Mouse (Mus musculus) hindbrain, embryonic 14.5 days (tissue): Measurements from ENCODE around the gene Gm9821. TPM values are rescaled to one million over a fixed set of nuclear protein-coding genes. Genes with fewer than 3 reads are reported as not detected.

ENCODE experiments used
- ATAC-seq: fragments of 200-750 bp; cut with Nextera tagmentation; 2 replicates; pipeline ENCODE4 v1.8.0; 2017; ENCODE audit warnings: moderate number of reproducible peaks, mild to moderate bottlenecking, moderate TSS enrichment, moderate library complexity; ENCODE audit not compliant: low FRiP score
- DNase-seq: peaks from one replicate; pipeline ENCODE4 v3.0.0-alpha.2; 2015; ENCODE audit warnings: low spot score
- H3K27ac ChIP-seq: fragments of 300-500 bp; sonication (generic); 2 replicates; pipeline ENCODE4 v1.5.1; 2014; ENCODE audit warnings: mild to moderate bottlenecking, moderate library complexity
- H3K27me3 ChIP-seq: fragments of 300-500 bp; sonication (generic); 2 replicates; pipeline ENCODE4 v1.6.1; 2014; ENCODE audit warnings: mild to moderate bottlenecking, low read length, mixed read lengths; ENCODE audit not compliant: control insufficient read depth, insufficient read depth
- H3K36me3 ChIP-seq: fragments of 300-500 bp; sonication (generic); replicated peaks from 2 replicates; pipeline ENCODE4 v1.6.1; 2014; ENCODE audit not compliant: control insufficient read depth, insufficient read depth
- H3K4me1 ChIP-seq: fragments of 300-500 bp; sonication (generic); replicated peaks from 2 replicates; pipeline ENCODE4 v1.6.1; 2014; ENCODE audit warnings: antibody characterized with exemption, low read length, mixed read lengths; ENCODE audit not compliant: control insufficient read depth, insufficient read depth
- H3K4me2 ChIP-seq: fragments of 300-500 bp; sonication (generic); replicated peaks from 2 replicates; pipeline ENCODE4 v1.6.1; 2014; ENCODE audit warnings: mild to moderate bottlenecking, moderate library complexity
- H3K4me3 ChIP-seq: fragments of 300-500 bp; sonication (generic); replicated peaks from 2 replicates; pipeline ENCODE4 v1.5.1; 2014; ENCODE audit warnings: mild to moderate bottlenecking, low read length
- H3K9ac ChIP-seq: fragments of 300-500 bp; sonication (generic); 2 replicates; pipeline ENCODE4 v1.6.1; 2014
- H3K9me3 ChIP-seq: fragments of 300-500 bp; sonication (generic); 2 replicates; pipeline ENCODE4 v1.6.1; 2016; ENCODE audit warnings: low read length; ENCODE audit not compliant: control insufficient read depth
- WGBS: fragments of 180-500 bp; shearing (Covaris S2); extraction: QIAGEN DNeasy Blood & Tissue Kit; methylation state at CpG from one replicate; pipeline ENCODE4 v1.1.7; 2014; 5-methylcytosine and 5-hydroxymethylcytosine counted together
- polyA plus RNA-seq: library from polyadenylated mRNA; unstranded; fragments of >200 nt; fragmentation: Nextera tagmentation; extraction: Ambion mirVana; gene quantifications from 2 replicates; pipeline ENCODE4 v1.2.1, GENCODE M21; 2014

The Gm9821 gene
- polyA plus RNA-seq, result 0.39 TPM in 1 of 2 replicates, not detected in the other

DNA sequence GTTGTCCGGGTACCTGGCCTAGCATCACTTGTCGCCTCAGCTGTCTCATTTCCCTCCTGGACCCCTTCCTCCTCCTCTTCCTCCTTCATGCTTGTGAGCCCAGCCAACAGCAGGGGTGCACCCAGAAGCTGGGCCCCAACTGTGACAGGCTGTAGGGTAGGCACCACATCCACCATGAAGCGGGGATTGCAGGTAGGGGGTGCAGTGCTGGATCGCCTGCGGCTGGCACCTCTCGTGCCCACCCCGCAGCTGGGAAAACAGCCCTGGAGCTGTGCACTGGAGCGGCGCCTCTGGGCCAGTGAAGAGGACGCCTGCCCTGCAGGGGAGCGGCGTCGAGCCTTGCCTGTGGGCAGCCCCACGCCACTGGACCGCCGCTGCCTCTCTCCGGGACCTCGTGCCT, at the start of gene Gm9821:
Gm9821 (plus strand) TSS at position 221 of the 400 bp plus-strand sequence.
- H3K36me3 ChIP-seq, result peaks cover 4% of the 10 kb centered on the region; the same call in 1 of the 2 replicates
- no peaks in the 10 kb centered on the region for H3K27me3 ChIP-seq
- 84% methylated on average over 18 of the region's 18 CpGs for WGBS
- H3K4me1 ChIP-seq, result peaks cover 35% of the 10 kb centered on the region
- no peak within 1 kb of the TSS for H3K27ac ChIP-seq
- no peak within 1 kb of the TSS for H3K4me3 ChIP-seq
- no peaks in the 10 kb centered on the region for H3K9me3 ChIP-seq
- ATAC-seq (no peak), DNase-seq (no peak)
- H3K4me2 ChIP-seq, result no peak within 1 kb of the TSS
- H3K9ac ChIP-seq, result 0 out of 2 replicates have a peak within 1 kb of the TSS, but pooled peaks have one; percentile 1

DNA sequence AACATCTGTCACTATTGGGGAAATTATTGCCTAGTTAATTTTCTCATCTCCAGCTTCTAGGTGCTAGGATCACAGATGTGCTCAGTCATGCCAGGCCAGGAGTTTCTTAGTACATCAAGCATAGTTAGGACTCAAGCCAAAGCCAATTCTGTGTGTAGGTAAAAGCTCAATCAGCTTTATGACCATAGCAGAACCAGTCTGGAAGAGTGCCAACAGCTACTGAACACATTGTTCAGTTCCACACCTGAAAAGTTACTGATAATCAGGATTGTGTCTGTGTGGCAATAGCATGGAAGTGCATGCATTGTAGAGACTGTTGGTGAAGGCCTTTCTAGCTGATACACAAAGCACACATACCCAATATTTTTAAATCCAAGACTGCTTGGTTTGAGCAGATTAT, 47.5 kb upstream of the Gm9821 start:
- Histone ChIP-seq H3K27me3 (no peaks in the 10 kb centered on the region), H3K4me2 (no peak overlapping the region), H3K4me1 (no peaks in the 10 kb centered on the region), H3K27ac (no peak overlapping the region), H3K9ac (no peak overlapping the region), H3K4me3 (no peak overlapping the region), H3K9me3 (no peaks in the 10 kb centered on the region), H3K36me3 (peaks cover 20% of the 10 kb centered on the region)
- ATAC-seq, result no peak
- DNase-seq, result no peak

DNA sequence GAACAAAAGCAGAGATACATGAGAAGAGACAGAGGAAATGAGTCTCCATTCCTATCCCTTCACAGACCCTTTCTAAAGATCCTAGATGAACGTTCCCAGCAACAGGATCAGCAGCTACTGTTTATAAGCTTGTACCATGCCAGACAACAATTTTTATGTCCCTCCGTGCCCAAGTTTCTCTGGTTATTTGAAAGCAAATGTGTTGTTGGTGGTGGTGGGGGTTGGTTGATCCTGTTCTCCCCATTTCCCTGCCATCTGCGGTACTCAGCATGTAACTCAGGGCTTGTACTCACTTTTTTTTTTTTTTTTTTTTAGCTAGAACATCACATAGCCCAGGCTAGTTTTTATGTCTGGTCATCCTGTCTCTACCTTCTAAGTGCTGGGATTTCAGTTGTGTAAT, 46.4 kb upstream of the Gm9821 start:
- no peak for DNase-seq
- no peaks in the 10 kb centered on the region for H3K4me1 ChIP-seq
- no peak for ATAC-seq
- peaks cover 20% of the 10 kb centered on the region for H3K36me3 ChIP-seq
- WGBS, result 87% methylated on average over 3 of the region's 3 CpGs
- H3K9me3 ChIP-seq, result no peaks in the 10 kb centered on the region
- no peak overlapping the region for H3K4me3 ChIP-seq
- H3K4me2 ChIP-seq, result no peak overlapping the region
- H3K27me3 ChIP-seq, result no peaks in the 10 kb centered on the region
- H3K27ac ChIP-seq, result no peak overlapping the region
- H3K9ac ChIP-seq, result no peak overlapping the region

- Histone ChIP-seq H3K36me3 (peaks cover 18% of the 10 kb centered on the region), H3K9me3 (no peaks in the 10 kb centered on the region), H3K4me1 (no peaks in the 10 kb centered on the region), H3K4me2 (no peak overlapping the region), H3K9ac (no peak overlapping the region), H3K27ac (no peak overlapping the region), H3K4me3 (no peak overlapping the region), H3K27me3 (no peaks in the 10 kb centered on the region)
- 94% methylated on average over 8 of the region's 8 CpGs for WGBS
- no peak for ATAC-seq
- DNase-seq, result no peak
Measured at GRCm38 (mm10) chr2:91900431-91900830, 45.1 kb upstream of the Gm9821 start.

- ATAC-seq, result no peak
Measured at GRCm38 (mm10) chr2:91902336-91902735, 43.2 kb upstream of the Gm9821 start.

DNA sequence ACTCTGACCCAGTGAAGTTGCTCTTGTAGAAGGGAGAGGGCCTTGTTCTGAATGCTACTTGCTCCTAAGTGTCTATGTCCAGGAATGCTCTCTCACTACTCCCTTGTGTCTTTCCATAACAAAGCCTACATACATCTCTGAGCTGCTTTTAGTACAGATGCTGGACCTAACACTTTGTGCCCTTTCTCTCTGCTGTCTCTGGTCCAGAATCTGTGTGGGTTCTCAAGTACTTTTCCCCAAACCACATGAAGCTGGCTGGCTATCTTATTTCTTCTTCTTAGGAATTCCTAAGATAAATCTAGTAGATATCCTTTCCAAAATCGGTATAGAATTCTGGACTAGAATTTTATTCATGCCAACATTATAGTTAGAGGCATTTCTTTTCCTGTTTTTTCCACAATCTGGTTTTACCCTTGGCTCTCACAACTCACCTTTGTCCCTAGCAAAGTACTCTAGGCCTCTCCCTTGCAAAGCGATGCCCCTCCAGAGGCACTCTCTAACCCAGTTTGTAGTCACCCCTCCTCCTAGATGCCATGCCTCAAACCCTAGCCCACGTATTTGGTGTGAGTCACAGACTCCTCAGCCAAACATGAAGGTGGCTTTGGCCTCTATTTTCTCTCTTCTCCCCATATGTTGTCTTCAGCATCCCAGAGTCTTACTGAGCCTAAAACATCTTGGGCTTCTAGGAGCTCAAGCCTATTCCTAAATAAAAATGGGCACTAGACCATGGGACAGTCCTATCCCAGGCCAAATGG, 42.2 kb upstream of the Gm9821 start:
- Histone ChIP-seq H3K27ac (no peak overlapping the region), H3K4me3 (no peak overlapping the region), H3K9ac (no peak overlapping the region), H3K36me3 (peaks cover 30% of the 10 kb centered on the region), H3K27me3 (no peaks in the 10 kb centered on the region), H3K4me1 (no peaks in the 10 kb centered on the region), H3K9me3 (no peaks in the 10 kb centered on the region), H3K4me2 (no peak overlapping the region)
- 93% methylated on average over 3 of the region's 3 CpGs for WGBS
- DNase-seq, result no peak
- ATAC-seq, result no peak

More at GRCm38 (mm10) chr2:91902336-91902735, 43.2 kb upstream of the Gm9821 start:
- no peaks in the 10 kb centered on the region for H3K4me1 ChIP-seq
- no peak overlapping the region for H3K27ac ChIP-seq
- no peaks in the 10 kb centered on the region for H3K27me3 ChIP-seq
- H3K9me3 ChIP-seq, result no peaks in the 10 kb centered on the region
- DNase-seq, result no peak
- no peak overlapping the region for H3K4me2 ChIP-seq
- no peak overlapping the region for H3K9ac ChIP-seq
- no peak overlapping the region for H3K4me3 ChIP-seq
- 66% methylated on average over 5 of the region's 5 CpGs for WGBS
- H3K36me3 ChIP-seq, result peaks cover 32% of the 10 kb centered on the region

DNA sequence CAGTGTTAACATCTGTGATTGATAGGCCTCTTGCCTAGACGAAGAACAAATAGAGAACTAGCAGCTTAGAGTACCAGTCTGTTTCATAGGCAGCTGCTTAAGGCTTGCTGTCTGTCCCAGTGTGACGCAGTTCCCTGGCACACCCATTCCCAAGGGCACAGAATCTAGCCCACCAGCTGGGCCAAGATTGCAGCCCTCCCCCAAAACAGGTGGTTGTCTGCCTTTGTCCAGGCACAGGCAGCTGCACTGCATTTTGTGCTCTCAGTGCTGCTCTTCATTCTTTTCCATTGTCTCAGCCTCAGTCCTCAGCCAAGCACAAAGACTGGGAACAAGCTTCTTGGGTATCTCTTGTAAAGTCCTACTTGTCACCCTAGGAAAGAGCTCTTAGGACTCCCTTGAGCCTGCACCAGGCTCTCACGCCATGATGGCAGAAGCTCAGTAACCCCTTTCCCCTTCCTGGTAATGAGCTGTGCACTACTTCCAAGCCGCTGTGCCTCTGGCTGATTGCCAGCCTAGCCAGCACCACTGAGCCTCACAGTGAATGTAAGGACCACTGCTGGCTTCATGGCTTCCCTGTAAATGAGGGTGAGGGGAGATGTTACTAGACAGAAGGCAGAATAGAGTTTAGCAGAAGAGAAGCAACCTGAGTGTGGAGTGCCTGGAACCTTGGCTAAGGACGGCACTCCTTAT, 40.7 kb upstream of the Gm9821 start:
- Histone ChIP-seq H3K4me2 (no peak overlapping the region), H3K4me1 (no peaks in the 10 kb centered on the region), H3K27ac (peak overlapping the region; percentile 20; the same call in 1 of the 2 replicates), H3K9me3 (no peaks in the 10 kb centered on the region), H3K9ac (no peak overlapping the region), H3K36me3 (peaks cover 36% of the 10 kb centered on the region), H3K4me3 (no peak overlapping the region), H3K27me3 (no peaks in the 10 kb centered on the region)
- DNase-seq (no peak), ATAC-seq (peak; percentile 27; the same call in 1 of the 2 replicates)
- 41% methylated on average over 5 of the region's 5 CpGs for WGBS

- Histone ChIP-seq H3K9me3 (no peaks in the 10 kb centered on the region), H3K4me1 (no peaks in the 10 kb centered on the region), H3K27me3 (no peaks in the 10 kb centered on the region), H3K36me3 (peaks cover 45% of the 10 kb centered on the region), H3K4me2 (no peak overlapping the region), H3K4me3 (no peak overlapping the region), H3K27ac (no peak overlapping the region), H3K9ac (no peak overlapping the region)
- ATAC-seq (no peak), DNase-seq (no peak)
- WGBS, result 92% methylated on average over 2 of the region's 2 CpGs
Measured at GRCm38 (mm10) chr2:91906141-91906540, 39.4 kb upstream of the Gm9821 start.

GRCm38 (mm10) chr2:91912616-91913015, 32.9 kb upstream of the Gm9821 start:
- no peak overlapping the region for H3K4me3 ChIP-seq
- DNase-seq (no peak), ATAC-seq (no peak)
- no peaks in the 10 kb centered on the region for H3K4me1 ChIP-seq
- no peak overlapping the region for H3K9ac ChIP-seq
- no peaks in the 10 kb centered on the region for H3K27me3 ChIP-seq
- H3K4me2 ChIP-seq, result no peak overlapping the region
- no peak overlapping the region for H3K27ac ChIP-seq
- H3K9me3 ChIP-seq, result no peaks in the 10 kb centered on the region
- H3K36me3 ChIP-seq, result peaks cover 78% of the 10 kb centered on the region
- 87% methylated on average over 3 of the region's 3 CpGs for WGBS
